Mouse (Mus musculus) urinary bladder, postnatal 14 days (tissue): ENCODE data around the gene A230050P20Rik.
A peak's percentile ranks its signal among the peaks of the same experiment; 100 is the strongest.

Experiments used
- DNase-seq: peaks from one replicate; pipeline ENCODE4 v3.0.0; 2021; ENCODE audit warnings: low spot score

Gene A230050P20Rik

GRCm38 (mm10) chr9:20875021-20875790 lies 6.8 kb downstream of the A230050P20Rik start:
- DNase-seq, result no peak

DNA sequence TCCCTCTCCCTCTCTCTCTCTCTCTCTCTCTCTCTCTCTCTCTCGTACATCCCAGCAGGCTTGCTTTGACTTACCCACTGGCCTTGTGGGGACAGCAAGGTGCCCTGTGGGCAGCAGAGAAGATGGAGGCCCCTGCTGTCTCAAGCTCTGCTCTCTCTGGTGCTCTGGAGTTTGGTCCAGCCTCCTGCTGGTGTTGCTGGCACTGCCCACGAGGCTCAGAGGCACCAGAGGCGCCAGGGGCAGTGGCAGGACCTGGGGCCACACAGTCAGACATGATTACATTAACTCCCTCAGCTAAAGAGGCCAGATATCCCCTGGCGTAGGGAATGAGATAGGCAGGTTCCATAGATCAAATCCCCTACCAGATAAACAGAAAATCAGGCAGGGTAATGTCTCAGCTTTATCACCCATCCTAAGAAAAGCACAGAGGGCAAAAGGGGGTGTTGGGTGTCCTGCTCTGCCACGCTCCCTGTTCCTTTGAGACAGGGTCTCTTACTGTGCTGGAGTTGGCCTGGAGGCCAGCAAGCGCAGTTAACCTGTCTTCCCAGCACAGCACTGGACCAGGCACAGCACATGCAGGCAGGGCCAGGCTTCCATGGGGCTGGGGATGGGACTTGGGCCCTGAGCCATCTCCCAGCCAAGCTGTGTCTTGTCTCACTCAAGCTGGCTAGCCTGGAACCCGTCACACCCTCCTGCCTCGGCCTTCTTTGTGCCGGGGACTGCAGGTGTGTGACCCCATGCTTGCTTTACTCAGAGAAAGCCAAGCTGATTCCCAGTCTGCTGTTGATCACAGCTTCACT lies 8.1 kb downstream of the A230050P20Rik start:
- no peak for DNase-seq

- DNase-seq, result no peak
Observed at GRCm38 (mm10) chr9:20877118-20878040, 8.9 kb downstream of the A230050P20Rik start.

- DNase-seq, result peak; percentile 100
Observed at GRCm38 (mm10) chr9:20878041-20878709, 9.7 kb downstream of the A230050P20Rik start.

GRCm38 (mm10) chr9:20878710-20879065 lies 10.2 kb downstream of the A230050P20Rik start:
- no peak for DNase-seq

DNA sequence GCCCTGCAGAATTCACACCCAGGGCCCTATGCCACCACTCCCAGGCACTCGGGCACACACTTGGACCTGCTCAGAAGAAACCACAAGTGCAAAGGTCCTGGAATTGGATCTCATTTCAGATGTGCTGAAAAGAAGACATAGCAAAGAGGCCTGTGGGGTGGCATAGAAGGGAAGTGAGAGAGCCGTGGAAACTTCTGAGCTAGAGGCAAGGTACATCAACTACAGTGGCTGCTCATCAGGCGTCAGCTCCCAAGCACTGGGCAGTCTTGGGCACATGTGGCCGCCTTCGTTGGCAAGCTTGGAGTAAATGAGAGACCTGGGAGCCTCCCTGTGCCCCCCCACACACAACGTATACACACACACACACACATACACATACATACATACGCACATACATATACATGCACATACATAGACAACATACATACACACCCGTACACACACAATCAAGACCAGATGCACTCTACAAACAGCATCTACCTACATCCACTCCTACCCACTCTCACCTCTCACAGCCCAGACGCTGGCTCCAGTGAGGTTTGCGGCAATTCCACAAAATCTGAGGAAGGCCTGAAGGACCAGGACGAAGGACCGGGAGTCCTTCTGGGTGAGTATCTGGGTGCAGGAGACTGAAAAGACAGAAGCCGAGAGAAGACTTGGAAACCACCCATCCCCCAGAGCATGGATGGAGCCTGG lies 10.8 kb downstream of the A230050P20Rik start, which contains the start of gene Angptl6:
Gene Angptl6 (minus strand): TSS at position 631 of the 696 bp plus-strand sequence.
- DNase-seq, result no peak

- DNase-seq, result no peak
Observed at GRCm38 (mm10) chr9:20886563-20886962, 18.1 kb downstream of the A230050P20Rik start.

DNA sequence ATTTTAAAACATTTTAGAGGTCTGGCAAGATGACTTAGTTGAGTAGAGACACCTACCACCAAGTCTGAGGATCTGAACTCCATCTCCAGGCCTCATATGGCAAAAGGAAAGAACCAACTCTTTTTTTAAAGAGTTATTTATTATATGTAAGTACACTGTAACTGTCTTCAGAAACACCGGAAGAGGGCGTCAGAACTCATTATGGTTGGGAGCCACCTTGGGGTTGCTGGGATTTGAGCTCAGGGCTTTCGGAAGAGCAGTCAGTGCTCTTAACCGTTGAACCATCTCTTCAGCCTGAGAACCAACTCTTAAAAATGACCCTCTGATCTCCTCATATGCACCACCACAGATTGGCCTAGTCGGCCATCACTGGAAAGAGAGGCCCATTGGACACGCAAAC lies 18.7 kb downstream of the A230050P20Rik start:
- DNase-seq, result no peak

GRCm38 (mm10) chr9:20887704-20888385 lies 19.4 kb downstream of the A230050P20Rik start, which contains the start of gene Ppan:
TSS of gene Ppan (plus strand) at chr9:20888175.
- peak; percentile 96 for DNase-seq

DNA sequence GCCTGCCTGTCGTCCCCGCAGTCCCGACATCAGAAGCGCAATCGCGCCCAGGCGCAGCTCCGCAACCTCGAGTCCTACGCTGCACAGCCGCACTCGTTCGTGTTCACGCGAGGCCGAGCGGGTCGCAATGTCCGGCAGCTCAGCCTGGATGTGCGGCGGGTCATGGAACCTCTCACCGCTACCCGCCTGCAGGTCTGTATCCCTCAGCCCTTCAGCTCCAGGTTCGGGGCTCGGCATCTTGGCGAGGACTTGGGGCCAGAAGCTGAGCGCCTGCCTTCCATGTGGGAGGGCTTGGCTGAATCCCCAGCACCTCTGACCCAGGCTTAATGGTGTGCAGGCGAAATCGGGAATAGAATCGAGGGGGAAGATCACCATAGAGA lies 19.9 kb downstream of the A230050P20Rik start:
- no peak for DNase-seq

DNA sequence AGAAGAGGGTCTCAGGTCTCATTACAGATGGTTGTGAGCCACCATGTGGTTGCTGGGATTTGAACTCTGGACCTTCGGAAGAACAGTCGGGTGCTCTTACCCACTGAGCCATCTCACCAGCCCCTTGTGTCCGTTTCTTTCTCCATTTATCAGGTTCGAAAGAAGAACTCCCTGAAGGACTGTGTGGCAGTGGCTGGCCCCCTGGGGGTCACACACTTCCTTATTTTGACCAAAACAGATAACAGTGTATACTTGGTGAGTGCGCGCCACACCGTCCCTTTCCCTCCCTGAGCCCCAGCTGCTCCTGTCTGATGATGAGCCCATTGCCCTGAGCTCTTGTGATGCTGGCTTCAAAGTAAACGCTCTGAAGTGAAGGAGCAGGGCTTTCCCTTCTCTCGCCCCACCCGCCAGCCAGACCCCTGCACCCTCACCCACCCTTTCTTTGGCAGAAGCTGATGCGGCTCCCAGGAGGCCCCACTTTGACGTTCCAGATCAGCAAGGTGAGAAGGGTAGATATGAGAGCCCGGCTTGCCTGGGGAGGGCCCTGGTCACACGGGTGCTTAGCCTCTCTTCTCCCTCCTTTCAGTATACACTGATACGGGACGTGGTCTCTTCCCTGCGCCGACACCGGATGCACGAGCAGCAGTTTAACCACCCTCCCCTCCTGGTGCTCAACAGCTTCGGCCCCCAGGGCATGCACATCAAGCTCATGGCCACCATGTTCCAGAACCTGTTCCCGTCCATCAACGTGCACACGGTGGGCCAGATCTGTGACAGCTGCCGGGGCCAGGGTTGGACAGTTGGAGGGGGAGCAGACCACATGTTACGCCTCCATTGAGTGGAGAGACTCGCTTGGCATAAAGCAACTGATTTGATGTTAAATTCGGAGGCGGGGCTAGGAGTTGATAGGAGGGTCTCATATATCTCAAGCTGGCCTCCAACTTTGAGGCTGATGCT lies 21.0 kb downstream of the A230050P20Rik start:
- DNase-seq, result no peak

DNA sequence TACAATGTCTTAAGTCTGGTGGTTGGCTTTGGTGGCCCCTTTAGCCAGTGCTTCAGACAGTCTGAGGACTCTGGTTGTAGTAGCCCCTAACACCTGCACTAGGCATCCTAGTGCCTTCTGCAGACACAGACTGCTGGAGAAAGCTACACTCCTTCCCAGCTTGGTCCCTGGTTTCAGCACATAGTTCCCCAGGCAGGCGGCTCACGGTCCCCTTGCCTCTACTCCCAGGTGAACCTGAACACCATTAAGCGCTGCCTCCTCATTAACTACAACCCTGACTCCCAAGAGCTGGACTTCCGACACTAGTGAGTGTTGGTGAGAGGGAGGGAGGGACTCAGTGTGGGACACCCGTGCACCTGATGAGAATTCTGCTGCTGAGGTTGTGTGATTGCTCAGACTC lies 22.0 kb downstream of the A230050P20Rik start:
- no peak for DNase-seq

DNA sequence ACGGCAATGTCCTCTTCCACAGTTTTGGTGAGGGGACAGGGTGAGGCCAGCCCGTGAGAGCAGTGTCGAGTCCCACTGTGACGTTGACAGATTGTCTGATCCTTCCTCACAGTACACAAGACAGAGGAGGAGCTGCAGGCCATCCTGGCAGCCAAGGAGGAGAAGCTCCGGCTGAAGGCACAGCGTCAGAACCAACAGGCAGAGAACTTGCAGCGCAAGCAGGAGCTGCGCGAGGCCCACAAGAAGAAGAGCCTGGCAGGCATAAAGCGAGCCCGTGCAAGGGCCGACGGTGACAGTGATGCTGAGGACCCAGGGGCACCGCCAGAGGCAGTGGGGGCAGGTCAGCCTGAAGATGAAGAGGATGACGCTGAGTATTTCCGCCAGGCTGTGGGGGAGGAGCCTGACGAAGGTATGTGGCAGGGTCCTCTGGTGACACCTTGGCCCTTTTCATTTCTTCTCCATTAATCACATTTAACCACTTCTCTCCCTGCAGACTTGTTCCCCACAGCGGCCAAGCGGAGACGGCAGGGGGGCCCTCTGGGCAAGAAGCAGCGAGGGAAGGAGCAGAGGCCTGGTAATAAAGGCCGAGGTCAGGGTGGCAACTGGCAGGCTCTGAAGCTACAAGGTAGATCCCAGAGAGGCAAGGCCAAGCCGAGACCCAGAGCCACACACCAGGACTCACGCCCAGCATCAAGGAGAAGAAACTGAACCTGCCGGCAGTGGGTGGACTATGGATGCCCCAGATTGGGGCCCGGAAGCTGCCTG lies 23.1 kb downstream of the A230050P20Rik start:
- DNase-seq, result no peak

DNA sequence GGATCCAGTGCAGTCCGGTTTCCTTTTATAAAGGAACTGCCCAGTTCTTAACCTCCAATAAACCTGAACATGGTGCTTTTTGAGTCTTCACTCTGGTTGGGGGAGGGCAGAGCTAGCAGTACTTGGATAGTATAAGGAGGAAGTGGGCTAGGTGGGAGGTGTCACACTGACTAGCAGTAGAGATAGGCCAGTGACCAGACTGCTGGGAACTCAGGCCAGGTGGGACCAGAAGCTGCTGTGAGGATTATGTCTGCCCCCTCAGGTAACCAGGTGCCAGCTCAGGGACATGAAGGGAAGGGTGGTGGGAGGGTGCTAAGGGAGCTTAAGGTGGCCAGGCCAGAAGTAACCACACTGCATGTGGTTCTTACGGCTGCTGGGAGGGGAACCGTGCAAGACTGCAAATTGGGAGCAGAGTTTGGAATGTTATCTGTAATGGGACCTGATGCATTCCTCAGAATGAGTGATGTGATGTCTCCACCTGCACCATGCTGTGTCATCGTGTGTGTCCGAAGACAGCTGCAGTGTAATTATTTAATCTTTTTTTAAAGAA lies 23.7 kb downstream of the A230050P20Rik start:
- DNase-seq, result no peak

DNA sequence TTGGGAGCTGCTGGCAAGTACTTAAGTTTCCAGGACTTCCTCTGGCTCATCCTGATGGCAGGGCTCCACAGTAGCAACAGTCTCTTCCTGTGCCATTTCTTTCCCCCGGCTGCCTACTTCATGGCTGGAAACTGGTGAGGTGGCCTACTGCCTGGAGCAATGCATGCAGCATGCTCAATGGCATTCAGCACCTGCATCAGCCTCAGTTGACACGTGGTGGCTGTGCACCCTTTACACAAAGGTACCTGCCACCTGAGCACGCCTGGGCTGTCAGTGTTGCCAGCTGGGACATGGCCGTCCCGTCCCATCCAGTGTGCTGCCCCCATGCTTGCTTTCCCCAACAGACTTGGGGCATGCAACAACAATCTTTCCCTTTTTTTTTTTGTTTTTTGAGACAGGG lies 24.6 kb downstream of the A230050P20Rik start:
- no peak for DNase-seq

- no peak for DNase-seq
Observed at GRCm38 (mm10) chr9:20893590-20894343, 25.3 kb downstream of the A230050P20Rik start.

- DNase-seq, result no peak
Observed at GRCm38 (mm10) chr9:20894629-20895028, 26.2 kb downstream of the A230050P20Rik start.
